Mouse (Mus musculus) frontal cortex, adult 2 months (tissue): ENCODE measurements at regions not wholly inside any gene's neighbourhood (a gene's known extent, or its start where the extent isn't known, plus 50 kb on each side); places are given as distances from the start of the nearest gene placed in this dataset.

Source experiments
- DNase-seq, 2 experiments: peaks; one replicate each; pipeline ENCODE4 v3.0.0; 2022; ENCODE audit warnings: low spot score in 1 of 2; ENCODE audit errors: extremely low spot score in 1 of 2

- DNase-seq = peak; percentile 16 to 75
These were observed 99.0 kb upstream of the Slc7a12 start for GRCm38 (mm10) chr3:14381421-14381992.

GRCm38 (mm10) chr3:14390656-14391055, 89.8 kb upstream of the Slc7a12 start:
- no peak for DNase-seq

- no peak for DNase-seq
These were observed 81.8 kb upstream of the Slc7a12 start for GRCm38 (mm10) chr3:14398676-14399075.

- DNase-seq = no peak
These were observed 71.9 kb upstream of the Slc7a12 start for GRCm38 (mm10) chr3:14408435-14409125.
